Mouse (Mus musculus): ENCODE measurements around the gene Clca4a. TPM values are rescaled to one million over a fixed set of nuclear protein-coding genes. Genes with fewer than 3 reads are reported as not detected.

Clca4a gene
- polyA plus RNA-seq, 1 experiment from 2014 or later: not detected

GRCm38 (mm10) chr3:144914014-144914413 lies 60.8 kb downstream of the Clca4a start:
- Histone ChIP-seq H3K27me3 (ENCODE audit: control insufficient read depth, insufficient read depth, low read length) (no peaks in the 10 kb centered on the region), H3K36me3 (ENCODE audit: control insufficient read depth, insufficient read depth, low read length) (no peaks in the 10 kb centered on the region), H3K9me3 (replicated peaks; ENCODE audit: control insufficient read depth, low read length) (no peaks in the 10 kb centered on the region), H3K4me1 (ENCODE audit: control insufficient read depth, insufficient read depth, low read length) (no peaks in the 10 kb centered on the region), H3K4me2 (no peak overlapping the region), H3K4me3 (ENCODE audit: low read depth, low read length) (no peak overlapping the region), H3K27ac (ENCODE audit: low read depth, low read length) (no peak overlapping the region), H3K9ac (ENCODE audit: low read depth, low read length) (no peak overlapping the region)
- 79% methylated on average over 2 of the region's 2 CpGs for WGBS (ENCODE audit: insufficient replicate concordance)
- no peak for ATAC-seq (replicated peaks; ENCODE audit: insufficient number of reproducible peaks, low FRiP score, low TSS enrichment)

Other genes starting within 250 kb of the Clca4a start
- 18.8 and 20.5 TPM in 2 replicates for gene Clca3a1, start 214.1 kb downstream of the Clca4a start, polyA plus RNA-seq (2014; fragmentation: Nextera tagmentation; extraction: Ambion mirVana)
- 0.93 and 1.1 TPM in 2 replicates for gene Clca3a2, start 155.6 kb downstream of the Clca4a start, polyA plus RNA-seq (2014; fragmentation: Nextera tagmentation; extraction: Ambion mirVana)
- gene Clca3b, start 125.7 kb downstream of the Clca4a start, polyA plus RNA-seq (2014; fragmentation: Nextera tagmentation; extraction: Ambion mirVana): not detected in 2 replicates
- not detected in 2 replicates for gene Clca4b, start 42.5 kb downstream of the Clca4a start, polyA plus RNA-seq (2014; fragmentation: Nextera tagmentation; extraction: Ambion mirVana)
- gene Clca1, start 57.7 kb upstream of the Clca4a start, polyA plus RNA-seq (2014; fragmentation: Nextera tagmentation; extraction: Ambion mirVana): not detected in 2 replicates
- 0.23 TPM in 1 of 2 replicates, not detected in the other for gene Clca2, start 124.4 kb upstream of the Clca4a start, polyA plus RNA-seq (2014; fragmentation: Nextera tagmentation; extraction: Ambion mirVana)
- 13.9 and 14.3 TPM in 2 replicates for gene Odf2l, start 143.5 kb upstream of the Clca4a start, polyA plus RNA-seq (2014; fragmentation: Nextera tagmentation; extraction: Ambion mirVana)

Measured in heart, embryonic 11.5 days (tissue).